Mouse (Mus musculus): ENCODE measurements at regions not wholly inside any gene's neighbourhood (a gene's known extent, or its start where the extent isn't known, plus 50 kb on each side); places are given as distances from the start of the nearest gene placed in this dataset.

DNA sequence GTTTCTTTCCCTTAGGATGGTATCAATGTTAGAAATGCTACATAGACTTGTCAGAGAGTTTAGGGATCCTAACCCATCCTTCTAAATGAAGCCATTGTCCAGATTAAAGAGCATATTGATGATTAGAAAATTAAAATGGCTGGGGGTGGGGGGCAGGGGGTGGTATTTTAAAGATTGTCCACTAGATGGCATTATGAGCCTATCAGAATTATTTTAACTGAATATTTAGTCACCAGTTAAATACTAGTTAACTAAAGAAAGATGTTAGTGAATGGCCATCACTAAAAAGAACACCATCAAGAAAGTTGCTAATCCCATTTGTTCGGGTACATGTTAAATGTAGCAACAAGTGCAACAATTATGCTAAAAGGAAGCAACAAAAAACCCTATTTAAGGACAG lies 1909.6 kb upstream of the 5930422O12Rik start:
- Histone ChIP-seq H3K36me3 (ENCODE audit: control insufficient read depth, insufficient read depth, low read length) (no peaks in the 10 kb centered on the region), H3K9ac (ENCODE audit: low read length) (no peak overlapping the region), H3K4me3 (ENCODE audit: low read length) (no peak overlapping the region), H3K27me3 (ENCODE audit: control insufficient read depth, insufficient read depth, low read depth, low read length) (no peaks in the 10 kb centered on the region), H3K27ac (ENCODE audit: low read length) (no peak overlapping the region), H3K4me1 (replicated peaks; ENCODE audit: control insufficient read depth, insufficient read depth, low read length) (peaks cover 3% of the 10 kb centered on the region; the same call in 1 of the 2 replicates), H3K9me3 (ENCODE audit: control insufficient read depth, low read length) (no peaks in the 10 kb centered on the region), H3K4me2 (ENCODE audit: low read depth, low read length) (no peak overlapping the region)
- 63% methylated on average over 1 of the region's 1 CpGs for WGBS
- ATAC-seq (ENCODE audit: low read depth) = no peak

DNA sequence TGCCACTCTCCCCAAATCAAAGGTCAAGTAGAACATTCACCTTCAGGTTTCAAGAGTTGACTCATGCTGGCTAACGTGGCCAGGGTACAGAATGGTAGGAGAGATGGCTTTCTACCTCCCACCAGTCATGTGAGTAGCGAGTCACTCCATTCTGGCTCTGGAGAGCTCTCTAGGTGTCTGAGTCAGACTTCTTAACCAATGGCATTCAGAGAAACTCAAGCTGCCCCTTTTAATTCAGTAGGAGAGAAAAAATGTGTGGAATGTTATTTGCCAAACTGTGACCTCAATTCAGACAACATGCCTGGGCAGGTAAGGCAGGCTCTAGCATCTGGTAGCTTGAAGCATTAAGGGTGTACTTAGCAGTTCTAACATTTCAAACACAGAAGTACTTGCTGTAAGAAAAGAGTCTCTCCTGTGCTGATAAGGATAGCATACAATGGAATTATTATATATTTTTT lies 1907.5 kb upstream of the 5930422O12Rik start:
- Histone ChIP-seq H3K9me3 (ENCODE audit: control insufficient read depth, low read length) (no peaks in the 10 kb centered on the region), H3K4me2 (ENCODE audit: low read depth, low read length) (no peak overlapping the region), H3K9ac (ENCODE audit: low read length) (no peak overlapping the region), H3K27me3 (ENCODE audit: control insufficient read depth, insufficient read depth, low read depth, low read length) (no peaks in the 10 kb centered on the region), H3K36me3 (ENCODE audit: control insufficient read depth, insufficient read depth, low read length) (no peaks in the 10 kb centered on the region), H3K4me1 (replicated peaks; ENCODE audit: control insufficient read depth, insufficient read depth, low read length) (peaks cover 3% of the 10 kb centered on the region; the same call in 1 of the 2 replicates), H3K4me3 (ENCODE audit: low read length) (no peak overlapping the region), H3K27ac (ENCODE audit: low read length) (no peak overlapping the region)
- peak; percentile 97 for ATAC-seq (ENCODE audit: low read depth)
- WGBS = 24% methylated on average over 2 of the region's 2 CpGs

- Histone ChIP-seq H3K4me2 (ENCODE audit: low read depth, low read length) (0 out of 2 replicates have a peak overlapping the region, but pooled peaks have one; percentile 8), H3K9ac (ENCODE audit: low read length) (no peak overlapping the region), H3K27ac (ENCODE audit: low read length) (0 out of 2 replicates have a peak overlapping the region, but pooled peaks have one; percentile 27), H3K36me3 (ENCODE audit: control insufficient read depth, insufficient read depth, low read length) (no peaks in the 10 kb centered on the region), H3K4me1 (replicated peaks; ENCODE audit: control insufficient read depth, insufficient read depth, low read length) (peaks cover 3% of the 10 kb centered on the region; the same call in 1 of the 2 replicates), H3K27me3 (ENCODE audit: control insufficient read depth, insufficient read depth, low read depth, low read length) (no peaks in the 10 kb centered on the region), H3K4me3 (ENCODE audit: low read length) (no peak overlapping the region), H3K9me3 (ENCODE audit: control insufficient read depth, low read length) (peaks cover 3% of the 10 kb centered on the region; the same call in 1 of the 2 replicates)
- 41% methylated on average over 5 of the region's 5 CpGs for WGBS
- ATAC-seq (ENCODE audit: low read depth) = no peak
Measured at GRCm38 (mm10) chr8:31525071-31525470, 1903.4 kb upstream of the 5930422O12Rik start.

DNA sequence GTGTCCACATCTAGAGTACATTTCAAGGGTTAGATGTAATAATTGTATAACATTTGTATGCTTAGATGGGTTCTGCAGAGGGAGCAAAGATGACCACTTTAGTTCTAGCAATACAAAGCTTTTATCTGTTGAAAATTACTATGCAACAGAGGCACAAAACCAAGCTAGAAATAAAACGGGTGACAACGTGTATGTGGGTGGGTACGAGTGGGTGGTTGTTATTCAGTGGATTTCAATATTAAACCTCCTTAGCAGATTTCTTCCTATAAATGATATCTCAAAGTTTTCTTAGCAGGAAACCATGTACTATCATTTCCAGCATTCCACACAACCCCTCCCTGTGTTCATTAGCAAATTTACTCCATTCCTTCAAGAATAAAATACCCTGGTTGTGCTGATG lies 1889.3 kb upstream of the 5930422O12Rik start:
- ATAC-seq (ENCODE audit: low read depth) = no peak
- Histone ChIP-seq H3K27me3 (ENCODE audit: control insufficient read depth, insufficient read depth, low read depth, low read length) (no peaks in the 10 kb centered on the region), H3K27ac (ENCODE audit: low read length) (no peak overlapping the region), H3K9ac (ENCODE audit: low read length) (no peak overlapping the region), H3K4me2 (ENCODE audit: low read depth, low read length) (no peak overlapping the region), H3K36me3 (ENCODE audit: control insufficient read depth, insufficient read depth, low read length) (no peaks in the 10 kb centered on the region), H3K9me3 (ENCODE audit: control insufficient read depth, low read length) (no peaks in the 10 kb centered on the region), H3K4me1 (replicated peaks; ENCODE audit: control insufficient read depth, insufficient read depth, low read length) (peaks cover 7% of the 10 kb centered on the region; the same call in 1 of the 2 replicates), H3K4me3 (ENCODE audit: low read length) (no peak overlapping the region)
- WGBS = 86% methylated on average over 3 of the region's 3 CpGs

GRCm38 (mm10) chr8:31541646-31542045 lies 1886.9 kb upstream of the 5930422O12Rik start:
- Histone ChIP-seq H3K27ac (ENCODE audit: low read length) (no peak overlapping the region), H3K9me3 (ENCODE audit: control insufficient read depth, low read length) (no peaks in the 10 kb centered on the region), H3K4me3 (ENCODE audit: low read length) (no peak overlapping the region), H3K4me1 (replicated peaks; ENCODE audit: control insufficient read depth, insufficient read depth, low read length) (peaks cover 7% of the 10 kb centered on the region; the same call in 1 of the 2 replicates), H3K4me2 (ENCODE audit: low read depth, low read length) (no peak overlapping the region), H3K36me3 (ENCODE audit: control insufficient read depth, insufficient read depth, low read length) (no peaks in the 10 kb centered on the region), H3K9ac (ENCODE audit: low read length) (no peak overlapping the region), H3K27me3 (ENCODE audit: control insufficient read depth, insufficient read depth, low read depth, low read length) (no peaks in the 10 kb centered on the region)
- WGBS = 24% methylated on average over 4 of the region's 4 CpGs
- ATAC-seq (ENCODE audit: low read depth) = no peak

- H3K9ac ChIP-seq (ENCODE audit: low read length) = no peak overlapping the region
- no peaks in the 10 kb centered on the region for H3K36me3 ChIP-seq (ENCODE audit: control insufficient read depth, insufficient read depth, low read length)
- H3K27me3 ChIP-seq (ENCODE audit: control insufficient read depth, insufficient read depth, low read depth, low read length) = no peaks in the 10 kb centered on the region
- H3K9me3 ChIP-seq (ENCODE audit: control insufficient read depth, low read length) = no peaks in the 10 kb centered on the region
- no peaks in the 10 kb centered on the region for H3K4me1 ChIP-seq (replicated peaks; ENCODE audit: control insufficient read depth, insufficient read depth, low read length)
- no peak overlapping the region for H3K4me3 ChIP-seq (ENCODE audit: low read length)
- no peak overlapping the region for H3K27ac ChIP-seq (ENCODE audit: low read length)
- no peak overlapping the region for H3K4me2 ChIP-seq (ENCODE audit: low read depth, low read length)
- ATAC-seq (ENCODE audit: low read depth) = peak; percentile 11; the same call in 1 of the 2 replicates
Measured at GRCm38 (mm10) chr8:31574136-31574535, 1854.4 kb upstream of the 5930422O12Rik start.

- H3K4me1 ChIP-seq (replicated peaks; ENCODE audit: control insufficient read depth, insufficient read depth, low read length) = no peaks in the 10 kb centered on the region
- no peak overlapping the region for H3K4me3 ChIP-seq (ENCODE audit: low read length)
- no peaks in the 10 kb centered on the region for H3K36me3 ChIP-seq (ENCODE audit: control insufficient read depth, insufficient read depth, low read length)
- no peaks in the 10 kb centered on the region for H3K9me3 ChIP-seq (ENCODE audit: control insufficient read depth, low read length)
- WGBS = 55% methylated on average over 2 of the region's 2 CpGs
- H3K27ac ChIP-seq (ENCODE audit: low read length) = no peak overlapping the region
- peak; percentile 89 for ATAC-seq (ENCODE audit: low read depth)
- H3K27me3 ChIP-seq (ENCODE audit: control insufficient read depth, insufficient read depth, low read depth, low read length) = no peaks in the 10 kb centered on the region
- no peak overlapping the region for H3K9ac ChIP-seq (ENCODE audit: low read length)
- H3K4me2 ChIP-seq (ENCODE audit: low read depth, low read length) = no peak overlapping the region
Measured at GRCm38 (mm10) chr8:31576129-31576528, 1852.4 kb upstream of the 5930422O12Rik start.

DNA sequence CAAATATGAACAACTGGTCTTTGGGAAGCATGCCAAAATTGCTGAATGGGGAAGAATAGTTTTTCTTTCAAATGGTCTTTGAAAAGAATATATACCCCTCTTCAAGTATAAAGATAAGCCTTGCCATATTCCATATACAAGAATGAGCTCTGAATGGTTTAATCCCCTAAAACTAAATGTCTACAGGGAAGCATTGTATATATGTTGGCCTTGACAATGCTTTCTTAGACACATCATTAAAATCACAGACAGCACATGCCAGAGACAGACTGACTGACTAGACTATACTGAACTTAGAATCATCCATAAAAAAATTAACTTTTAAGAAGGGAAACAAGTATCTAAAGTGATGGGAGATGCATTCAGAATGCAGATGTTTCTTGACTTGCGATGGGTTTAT lies 1843.8 kb upstream of the 5930422O12Rik start:
- H3K9ac ChIP-seq (ENCODE audit: low read length) = no peak overlapping the region
- H3K4me1 ChIP-seq (replicated peaks; ENCODE audit: control insufficient read depth, insufficient read depth, low read length) = no peaks in the 10 kb centered on the region
- no peaks in the 10 kb centered on the region for H3K36me3 ChIP-seq (ENCODE audit: control insufficient read depth, insufficient read depth, low read length)
- WGBS = 54% methylated on average over 1 of the region's 1 CpGs
- H3K9me3 ChIP-seq (ENCODE audit: control insufficient read depth, low read length) = peaks cover 3% of the 10 kb centered on the region; the same call in 1 of the 2 replicates
- peak; percentile 76 for ATAC-seq (ENCODE audit: low read depth)
- no peak overlapping the region for H3K4me3 ChIP-seq (ENCODE audit: low read length)
- H3K4me2 ChIP-seq (ENCODE audit: low read depth, low read length) = no peak overlapping the region
- H3K27ac ChIP-seq (ENCODE audit: low read length) = no peak overlapping the region
- H3K27me3 ChIP-seq (ENCODE audit: control insufficient read depth, insufficient read depth, low read depth, low read length) = no peaks in the 10 kb centered on the region

DNA sequence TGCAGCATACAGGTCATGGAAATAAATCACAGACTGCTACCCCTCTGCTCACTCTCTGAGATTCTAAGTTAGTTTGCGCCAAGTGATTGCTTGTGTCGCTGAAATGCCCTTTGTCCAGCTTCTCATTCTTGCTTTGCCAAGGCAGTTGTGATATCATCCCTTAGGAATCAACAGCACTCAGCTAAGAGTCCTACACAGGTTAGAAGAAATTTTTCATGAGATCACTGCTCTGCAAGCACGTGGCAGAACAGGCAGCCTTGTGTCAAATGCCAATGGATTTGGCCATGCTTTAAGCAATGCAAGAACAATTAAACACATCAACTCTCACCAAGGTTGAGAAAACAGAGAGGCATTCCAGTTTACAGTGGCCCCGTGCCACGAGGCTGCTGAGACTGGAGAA lies 1829.0 kb upstream of the 5930422O12Rik start:
- Histone ChIP-seq H3K36me3 (ENCODE audit: control insufficient read depth, insufficient read depth, low read length) (no peaks in the 10 kb centered on the region), H3K9ac (ENCODE audit: low read length) (no peak overlapping the region), H3K9me3 (ENCODE audit: control insufficient read depth, low read length) (no peaks in the 10 kb centered on the region), H3K4me3 (ENCODE audit: low read length) (no peak overlapping the region), H3K27me3 (ENCODE audit: control insufficient read depth, insufficient read depth, low read depth, low read length) (no peaks in the 10 kb centered on the region), H3K27ac (ENCODE audit: low read length) (no peak overlapping the region), H3K4me1 (replicated peaks; ENCODE audit: control insufficient read depth, insufficient read depth, low read length) (no peaks in the 10 kb centered on the region), H3K4me2 (ENCODE audit: low read depth, low read length) (no peak overlapping the region)
- no peak for ATAC-seq (ENCODE audit: low read depth)
- 58% methylated on average over 5 of the region's 5 CpGs for WGBS

GRCm38 (mm10) chr8:31600979-31601378 lies 1827.5 kb upstream of the 5930422O12Rik start:
- H3K36me3 ChIP-seq (ENCODE audit: control insufficient read depth, insufficient read depth, low read length) = no peaks in the 10 kb centered on the region
- H3K4me2 ChIP-seq (ENCODE audit: low read depth, low read length) = no peak overlapping the region
- no peaks in the 10 kb centered on the region for H3K27me3 ChIP-seq (ENCODE audit: control insufficient read depth, insufficient read depth, low read depth, low read length)
- ATAC-seq (ENCODE audit: low read depth) = no peak
- H3K4me1 ChIP-seq (replicated peaks; ENCODE audit: control insufficient read depth, insufficient read depth, low read length) = no peaks in the 10 kb centered on the region
- H3K4me3 ChIP-seq (ENCODE audit: low read length) = no peak overlapping the region
- no peak overlapping the region for H3K27ac ChIP-seq (ENCODE audit: low read length)
- 72% methylated on average over 3 of the region's 3 CpGs for WGBS
- no peaks in the 10 kb centered on the region for H3K9me3 ChIP-seq (ENCODE audit: control insufficient read depth, low read length)
- no peak overlapping the region for H3K9ac ChIP-seq (ENCODE audit: low read length)
